Mouse (Mus musculus) lung, postnatal 10 days (tissue): ENCODE measurements at regions not wholly inside any gene's neighbourhood (a gene's known extent, or its start where the extent isn't known, plus 50 kb on each side); places are given as distances from the start of the nearest gene placed in this dataset.
A peak's percentile ranks its signal among the peaks of the same experiment; 100 is the strongest.

Experiments used
- DNase-seq: peaks from one replicate; pipeline ENCODE4 v3.0.0; 2021

DNA sequence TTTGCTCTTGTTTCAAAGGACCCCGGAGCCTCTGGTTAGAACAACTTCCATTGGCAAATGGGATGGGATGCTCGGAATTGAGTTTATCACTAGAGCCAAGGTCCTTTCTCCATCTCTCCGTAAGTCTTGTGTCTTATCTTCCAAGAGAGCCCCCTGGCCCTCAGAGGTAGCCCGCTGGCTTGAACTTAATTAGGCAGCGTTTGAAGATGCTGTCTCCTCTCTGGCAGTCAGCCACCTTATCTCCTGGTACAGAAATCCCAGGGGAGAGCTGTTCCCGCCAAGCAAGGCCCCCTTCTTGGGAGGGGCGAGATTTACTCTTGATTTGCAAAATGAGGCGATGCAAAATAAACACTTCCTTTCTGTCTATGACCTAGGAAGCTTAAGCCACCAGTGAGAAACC is 395.2 kb upstream of the Kazn start:
- no peak for DNase-seq

- no peak for DNase-seq
Measured at GRCm38 (mm10) chr4:142633667-142634350, 394.6 kb upstream of the Kazn start.

DNA sequence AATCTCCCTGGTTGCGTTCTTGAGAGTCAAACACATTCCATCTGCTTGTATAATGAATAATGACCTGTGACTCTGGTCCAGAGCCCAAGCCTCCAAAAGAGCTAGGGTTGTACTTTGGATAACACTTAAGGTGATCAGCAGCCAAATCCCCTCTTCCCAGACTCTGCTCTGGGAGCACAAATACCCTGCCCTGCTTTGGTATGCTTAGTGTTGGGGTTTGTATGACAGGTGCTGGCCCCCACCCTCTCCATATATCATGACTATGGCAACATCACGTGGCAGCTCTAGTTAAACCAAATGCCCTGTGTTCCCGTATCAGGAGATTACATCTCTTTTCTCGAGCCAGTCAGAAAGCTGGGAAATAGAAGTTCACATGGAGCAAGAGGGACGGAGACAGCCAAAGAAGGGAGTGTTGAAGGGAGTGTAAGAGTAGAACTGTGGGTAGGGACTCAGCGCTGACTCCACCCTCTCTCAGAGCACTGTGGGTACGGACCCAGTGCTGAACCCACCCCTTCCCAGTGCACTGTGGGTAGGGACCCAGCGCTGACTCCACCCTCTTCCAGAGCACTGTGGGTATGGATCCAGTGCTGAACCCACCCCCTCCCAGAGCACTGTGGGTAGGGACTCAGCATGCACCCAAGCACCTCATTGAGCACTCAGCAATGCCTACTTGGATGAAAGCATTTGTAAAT is 387.4 kb upstream of the Kazn start:
- no peak for DNase-seq

- DNase-seq: no peak
Measured at GRCm38 (mm10) chr4:142625456-142625855, 386.3 kb upstream of the Kazn start.

DNA sequence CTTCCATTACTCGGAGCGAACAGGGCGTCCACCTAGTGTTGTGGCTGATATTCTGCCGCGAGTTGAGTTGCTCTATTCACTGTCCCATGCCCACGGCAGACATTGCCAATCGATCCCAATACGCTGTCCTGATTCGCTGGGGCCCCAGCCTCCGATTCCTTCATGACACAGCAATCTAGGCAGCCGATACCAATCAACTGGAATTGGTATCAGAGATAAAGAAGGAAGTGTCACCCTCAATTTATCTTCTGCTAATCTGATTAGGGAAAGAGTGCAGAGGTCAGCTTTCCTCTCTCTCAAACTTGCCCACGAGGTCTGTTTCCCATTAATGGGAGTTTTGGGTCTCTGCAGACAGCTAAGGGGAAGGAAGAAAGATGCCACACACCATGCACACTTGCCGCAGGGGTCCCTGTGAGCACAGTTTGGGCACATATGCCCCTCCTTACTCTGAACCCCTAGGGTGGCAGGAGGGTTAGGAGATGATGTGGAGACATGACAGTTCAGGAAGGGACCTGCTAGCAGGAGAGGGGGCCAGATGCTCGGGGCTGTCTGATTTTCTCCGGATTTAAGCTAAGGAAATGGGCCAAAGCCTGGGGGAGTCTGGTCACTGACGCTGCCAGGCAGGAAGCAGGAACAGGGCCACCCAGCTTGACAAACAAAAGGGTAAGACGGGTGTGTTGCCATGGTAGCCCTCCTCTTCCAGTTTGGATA is 383.1 kb upstream of the Kazn start:
- DNase-seq: peak; percentile 24

DNA sequence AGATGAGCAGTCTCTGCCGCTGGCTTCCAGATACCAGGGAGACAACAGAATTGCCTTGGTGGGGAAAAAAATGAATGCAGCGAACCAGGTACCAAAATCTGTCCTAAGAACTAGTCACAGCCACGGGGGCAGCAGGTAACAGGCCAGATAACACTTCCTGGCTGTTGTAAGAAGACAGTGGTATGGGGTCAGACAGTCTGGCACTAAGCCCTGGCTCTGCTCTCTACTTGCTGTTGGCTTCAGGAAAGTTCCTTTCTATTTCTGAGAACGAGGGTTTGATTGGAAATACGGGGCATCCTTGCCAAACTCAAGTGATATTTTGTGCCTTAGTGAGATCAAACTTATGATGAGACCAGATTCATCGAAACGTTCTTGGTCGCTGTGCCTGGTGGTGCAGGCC is 380.2 kb upstream of the Kazn start:
- DNase-seq: no peak

DNA sequence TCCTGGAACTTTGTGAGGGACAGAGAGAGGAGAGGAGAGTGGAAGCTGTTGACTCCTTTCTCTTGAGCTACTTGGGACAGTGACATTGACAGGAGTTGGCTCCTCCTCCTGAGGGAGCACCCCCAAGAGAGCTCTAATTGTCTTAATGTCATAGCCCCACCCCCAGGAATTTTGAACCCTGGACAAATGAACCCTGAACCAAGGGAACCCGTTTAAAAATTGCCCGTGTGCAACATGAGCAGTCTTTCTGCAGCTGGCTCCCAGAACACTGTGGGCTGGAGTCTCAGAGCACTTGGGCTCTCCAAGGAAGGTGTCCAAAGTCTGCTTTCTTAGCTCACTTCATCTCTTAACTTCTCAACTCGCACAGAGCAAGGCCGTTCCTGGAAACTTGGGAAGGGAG is 379.6 kb upstream of the Kazn start:
- DNase-seq: no peak

DNA sequence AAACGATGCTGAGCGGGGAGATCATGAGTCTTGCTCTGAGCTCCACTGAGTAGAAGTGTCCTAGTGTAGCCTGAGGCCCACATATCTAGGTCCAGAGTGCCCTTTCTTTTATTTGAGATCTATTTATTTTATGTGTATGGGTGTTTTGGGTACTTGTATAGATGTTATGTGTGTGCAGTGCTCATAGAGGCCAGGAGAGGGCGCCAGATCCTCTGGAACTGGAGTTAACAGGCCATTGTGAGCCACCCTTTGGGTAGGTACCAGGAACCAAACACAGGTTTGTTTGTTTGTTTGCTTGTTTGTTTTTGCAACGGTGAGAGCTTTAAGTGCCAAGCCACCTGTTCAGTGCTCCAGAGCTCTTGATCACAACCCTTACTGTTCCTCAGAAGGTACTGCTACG is 378.5 kb upstream of the Kazn start:
- peak; percentile 13 for DNase-seq

- no peak for DNase-seq
Measured at GRCm38 (mm10) chr4:142616901-142617300, 377.7 kb upstream of the Kazn start.

- DNase-seq: no peak
Measured at GRCm38 (mm10) chr4:142605098-142605497, 365.9 kb upstream of the Kazn start.

DNA sequence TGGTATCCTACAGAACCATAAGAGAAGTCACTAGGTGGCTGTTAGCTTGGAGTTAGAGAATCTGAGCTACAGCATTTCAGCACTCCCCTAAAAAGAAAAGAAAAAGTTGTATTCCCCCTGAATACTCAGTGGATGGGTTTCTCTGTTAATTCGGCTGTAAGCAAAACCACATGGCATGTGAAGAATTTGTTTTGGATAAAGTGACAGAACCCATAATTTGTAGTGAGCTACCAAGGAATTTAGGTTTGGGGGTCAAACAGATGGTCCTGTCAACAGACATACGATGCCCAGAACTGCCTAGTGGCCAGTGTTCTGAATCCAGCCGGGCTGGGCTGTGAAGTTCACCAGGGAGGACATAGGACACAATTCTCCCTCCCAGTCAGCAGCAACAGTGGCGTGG is 358.0 kb upstream of the Kazn start:
- DNase-seq: no peak

DNA sequence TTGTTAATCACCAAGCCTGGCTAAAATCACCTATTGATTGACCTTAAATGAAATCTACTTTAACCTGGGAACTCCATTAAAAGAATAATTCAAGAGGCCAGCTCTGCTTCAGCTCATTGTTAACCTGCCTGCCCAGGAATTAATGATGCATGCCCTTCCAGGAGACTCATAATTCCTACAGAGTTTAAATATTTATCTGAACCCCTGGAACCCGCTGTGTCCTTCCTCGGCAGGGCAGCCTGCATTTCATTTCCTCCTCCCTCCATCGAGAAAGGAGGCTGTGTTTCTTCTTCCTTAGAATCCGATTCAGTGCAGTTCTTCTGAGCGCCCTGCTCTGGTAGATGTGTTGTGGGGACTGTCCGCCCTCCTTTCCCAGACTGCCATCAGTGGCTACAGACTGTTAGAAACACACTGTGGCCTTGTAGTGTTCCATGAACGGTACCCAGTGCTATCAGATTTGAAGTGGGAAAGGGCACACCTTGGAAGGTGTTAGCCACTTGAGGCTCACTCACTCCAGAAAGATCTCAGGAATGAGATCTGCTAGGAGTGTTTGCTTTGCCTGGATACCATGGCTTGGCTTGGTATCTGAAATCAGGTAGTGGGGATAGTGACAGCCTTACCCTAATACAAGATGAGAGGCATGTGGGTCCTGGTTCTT is 350.0 kb upstream of the Kazn start:
- DNase-seq: no peak

DNA sequence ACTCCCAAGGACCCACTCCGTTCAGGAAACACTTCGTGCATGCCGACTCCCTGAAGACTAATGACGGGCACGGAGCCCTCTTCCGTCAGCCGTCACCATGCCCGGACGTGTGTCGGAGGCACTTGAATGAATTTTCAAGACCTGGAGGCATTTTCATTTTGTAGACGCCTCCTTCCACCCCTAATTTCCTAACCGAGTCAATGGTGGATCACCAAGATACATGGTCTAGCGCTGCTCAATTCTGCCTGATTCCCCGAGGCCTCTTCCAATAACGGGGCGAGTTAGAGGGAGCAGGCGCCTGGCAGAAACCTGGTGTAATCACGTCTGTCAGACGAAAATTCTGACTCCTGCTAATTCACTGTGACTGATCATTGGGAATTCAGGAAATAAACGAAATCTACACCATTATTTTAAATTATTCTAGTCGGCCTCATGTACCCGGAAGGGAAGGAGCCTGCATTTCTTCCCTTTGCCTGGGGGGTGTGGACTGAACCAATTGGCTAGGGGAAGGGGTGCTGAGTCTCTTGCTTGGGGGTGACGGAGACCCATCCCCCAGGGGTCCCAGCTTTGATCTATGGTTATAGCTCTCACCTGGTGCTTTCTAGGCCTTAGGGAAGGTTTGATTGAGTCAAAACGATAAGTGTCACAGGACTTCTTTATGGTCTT is 349.4 kb upstream of the Kazn start:
- DNase-seq: no peak

- no peak for DNase-seq
Measured at GRCm38 (mm10) chr4:142587345-142588035, 348.3 kb upstream of the Kazn start.

- no peak for DNase-seq
Measured at GRCm38 (mm10) chr4:142578536-142578935, 339.3 kb upstream of the Kazn start.

DNA sequence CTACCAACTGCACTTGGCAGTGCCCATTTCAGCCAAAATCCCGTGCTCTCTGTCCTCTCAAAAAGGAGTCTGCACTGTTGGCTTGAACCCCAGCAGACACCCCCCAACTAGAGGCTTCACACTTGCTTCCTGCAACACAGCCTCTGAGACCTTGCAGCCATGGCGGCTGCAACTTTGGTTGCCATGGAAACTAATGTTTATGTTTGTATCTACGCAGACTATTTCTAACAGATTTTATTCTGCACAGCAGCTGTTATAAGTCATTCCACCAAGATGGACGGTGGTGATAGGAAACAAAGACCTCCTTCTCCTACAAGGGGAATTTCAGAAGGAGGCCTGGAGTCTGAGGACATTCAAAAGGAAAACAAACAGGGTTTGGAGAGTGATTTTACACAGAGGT is 338.3 kb upstream of the Kazn start:
- peak; percentile 26 for DNase-seq

- no peak for DNase-seq
Measured at GRCm38 (mm10) chr4:142574528-142574927, 335.3 kb upstream of the Kazn start.

GRCm38 (mm10) chr4:142570712-142571111 is 331.5 kb upstream of the Kazn start:
- no peak for DNase-seq

DNA sequence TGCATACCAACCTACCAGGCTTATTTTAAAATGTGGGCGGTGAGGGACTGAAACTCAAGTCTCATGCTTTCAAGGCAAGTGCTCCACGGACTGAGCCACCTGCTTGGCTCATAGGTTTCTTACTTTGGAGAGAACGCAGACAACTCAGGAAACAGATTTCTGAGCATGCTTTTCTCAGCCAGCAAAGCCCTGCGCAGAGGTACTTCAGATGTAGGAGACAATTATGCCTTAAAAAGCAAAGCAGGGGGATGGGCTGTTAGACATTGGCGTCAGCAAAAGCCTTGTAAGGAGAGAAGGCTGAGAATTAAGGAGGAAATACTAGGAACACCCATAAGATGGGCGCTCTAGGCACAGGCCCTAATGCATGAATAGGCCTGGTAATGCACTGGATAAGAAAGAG is 329.4 kb upstream of the Kazn start:
- no peak for DNase-seq

- no peak for DNase-seq
Measured at GRCm38 (mm10) chr4:142554716-142555115, 315.5 kb upstream of the Kazn start.

DNA sequence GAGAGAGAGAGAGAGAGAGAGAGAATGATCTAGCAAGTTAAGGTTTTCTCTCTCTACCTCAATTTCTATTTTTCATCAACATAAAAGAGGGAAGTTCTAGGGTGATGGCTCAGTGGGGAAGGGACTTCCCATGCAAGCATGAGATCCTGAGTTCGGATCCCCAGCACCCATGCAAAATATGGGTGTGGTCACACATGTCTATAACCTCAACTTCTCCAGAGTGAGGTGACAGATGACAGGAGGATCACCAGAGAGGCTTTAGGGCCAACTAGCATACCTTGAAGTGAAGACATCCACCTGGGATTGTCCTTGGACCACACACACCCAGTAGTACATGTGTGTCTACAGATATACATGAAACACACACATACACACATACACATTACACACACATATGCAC is 306.7 kb upstream of the Kazn start:
- no peak for DNase-seq

DNA sequence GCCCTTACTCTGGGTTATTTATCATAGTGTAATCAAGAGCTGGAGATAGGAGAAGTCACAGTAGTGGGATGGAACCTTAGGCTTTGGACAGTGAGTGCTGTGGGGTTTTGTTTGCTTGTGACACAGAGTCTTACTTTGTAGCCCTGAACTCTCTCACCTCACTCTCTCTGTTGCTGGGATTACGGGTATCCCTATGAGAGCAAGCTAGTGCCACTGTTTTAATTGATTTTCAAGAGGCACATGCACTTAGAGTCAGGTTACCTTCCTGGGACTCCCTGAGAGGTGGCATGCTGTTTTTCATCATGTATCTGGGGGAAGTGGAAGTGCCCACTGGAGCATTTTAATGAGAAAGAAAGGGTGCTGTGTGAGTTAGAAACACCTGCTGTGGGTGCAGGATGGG is 306.0 kb upstream of the Kazn start:
- DNase-seq: no peak

GRCm38 (mm10) chr4:142544736-142545135 is 305.5 kb upstream of the Kazn start:
- peak; percentile 3 for DNase-seq
